Mouse (Mus musculus) myocyte (in vitro differentiated cells): ENCODE data around the gene Supt16. TPM values are rescaled to one million over a fixed set of nuclear protein-coding genes. Genes with fewer than 3 reads are reported as not detected.
A peak's percentile ranks its signal among the peaks of the same experiment; 100 is the strongest.

Experiments
- H3K27me3 ChIP-seq: one replicate; pipeline ENCODE4 v1.6.1; 2011; ENCODE audit not compliant: control insufficient read depth, insufficient read depth, insufficient read length
- H3K36me3 ChIP-seq: one replicate; pipeline ENCODE4 v1.6.1; 2011; ENCODE audit not compliant: control insufficient read depth, insufficient read depth
- H3K4me2 ChIP-seq: one replicate; pipeline ENCODE4 v1.6.1; 2011; ENCODE audit warnings: low read depth, control low read depth
- H3K4me3 ChIP-seq: one replicate; pipeline ENCODE4 v1.5.1; 2011; ENCODE audit warnings: mild to moderate bottlenecking, control low read depth, moderate library complexity
- H3K79me2 ChIP-seq: one replicate; pipeline ENCODE4 v1.6.1; 2011; ENCODE audit not compliant: control insufficient read depth, insufficient read depth
- H3ac ChIP-seq: one replicate; pipeline ENCODE4 v1.6.1; 2011; ENCODE audit not compliant: control insufficient read depth, insufficient read length
- CEBPB ChIP-seq: IDR thresholded peaks from 2 replicates; pipeline ENCODE4 v1.6.1; 2011; ENCODE audit warnings: mild to moderate bottlenecking, moderate library complexity; ENCODE audit not compliant: poor library complexity, insufficient read depth, severe bottlenecking
- E2F4 ChIP-seq: IDR thresholded peaks from one replicate; pipeline ENCODE4 v1.6.1; 2011; ENCODE audit warnings: mild to moderate bottlenecking, control low read depth, moderate library complexity; ENCODE audit not compliant: insufficient read depth
- MAX ChIP-seq: IDR thresholded peaks from one replicate; pipeline ENCODE4 v1.6.1; 2011; ENCODE audit warnings: low read depth, mild to moderate bottlenecking, control low read depth
- MYOD1 ChIP-seq, 3 experiments: IDR thresholded peaks; one replicate each; pipeline ENCODE4 v1.6.1; 2011; ENCODE audit warnings: control low read depth in 2 of 3, low read depth in 2 of 3, mild to moderate bottlenecking in 2 of 3, moderate library complexity in 1 of 3; ENCODE audit not compliant: insufficient read length in 2 of 3, control insufficient read depth in 1 of 3
- MYOG ChIP-seq, 3 experiments: IDR thresholded peaks; one replicate each; pipeline ENCODE4 v1.6.1; 2011; ENCODE audit warnings: control low read depth in 2 of 3, low read depth in 2 of 3, mild to moderate bottlenecking in 2 of 3; ENCODE audit not compliant: insufficient read length in 2 of 3, control insufficient read depth in 1 of 3, insufficient read depth in 1 of 3
- POLR2A ChIP-seq: IDR thresholded peaks from one replicate; pipeline ENCODE4 v1.6.1; 2011; ENCODE audit warnings: low read depth, mild to moderate bottlenecking, control low read depth, moderate library complexity; ENCODE audit not compliant: insufficient read length
- POLR2AphosphoS2 ChIP-seq: IDR thresholded peaks from one replicate; pipeline ENCODE4 v1.6.1; 2011; ENCODE audit warnings: low read depth, control low read depth; ENCODE audit not compliant: insufficient read length
- REST ChIP-seq: IDR thresholded peaks from one replicate; pipeline ENCODE4 v1.6.1; 2011; ENCODE audit warnings: mild to moderate bottlenecking, control low read depth, moderate library complexity; ENCODE audit not compliant: insufficient read depth, insufficient read length
- SRF ChIP-seq: IDR thresholded peaks from one replicate; pipeline ENCODE4 v1.6.1; 2011; ENCODE audit warnings: low read depth; ENCODE audit not compliant: control insufficient read depth, insufficient read length
- TCF12 ChIP-seq: IDR thresholded peaks from one replicate; pipeline ENCODE4 v1.6.1; 2011; ENCODE audit warnings: mild to moderate bottlenecking, control low read depth; ENCODE audit not compliant: poor library complexity, insufficient read depth, severe bottlenecking
- TCF3 ChIP-seq: IDR thresholded peaks from one replicate; pipeline ENCODE4 v1.6.1; 2011; ENCODE audit warnings: low read depth, control low read depth; ENCODE audit not compliant: insufficient read length
- USF1 ChIP-seq: IDR thresholded peaks from one replicate; pipeline ENCODE4 v1.6.1; 2011; ENCODE audit warnings: low read depth, mild to moderate bottlenecking, control low read depth, moderate library complexity
- polyA plus RNA-seq: library from polyadenylated mRNA; unstranded; fragments of >200 nt; fragmentation: generic; extraction: Trizol; gene quantifications from one replicate; pipeline ENCODE4 v1.2.1, GENCODE M21; 2012; ENCODE audit warnings: missing spikeins

Gene Supt16
- polyA plus RNA-seq, 1 experiment, result 11.7 TPM

- H3K4me2 ChIP-seq, result no peak overlapping the region
Measured at GRCm38 (mm10) chr14:52152179-52152578, 45.0 kb downstream of the Supt16 start.

GRCm38 (mm10) chr14:52149888-52150287 is 47.3 kb downstream of the Supt16 start:
- Histone ChIP-seq H3ac (no peak overlapping the region), H3K79me2 (no peaks in the 10 kb centered on the region), H3K27me3 (no peaks in the 10 kb centered on the region), H3K4me2 (no peak overlapping the region), H3K4me3 (no peak overlapping the region), H3K36me3 (no peaks in the 10 kb centered on the region)
- no peak for TF ChIP-seq E2F4
- no peak for TF ChIP-seq TCF12
- TF ChIP-seq USF1, result no peak
- no peak for TF ChIP-seq CEBPB
- TF ChIP-seq POLR2AphosphoS2, result no peak
- no peak for TF ChIP-seq MAX
- no peak for TF ChIP-seq POLR2A
- TF ChIP-seq SRF, result no peak
- no peak for TF ChIP-seq MYOD1 (IDR thresholded peaks at IDR 0.05; ENCODE audit: control insufficient read depth in 1 of 3, insufficient read length in 2 of 3, low read depth in 2 of 3)
- TF ChIP-seq REST, result no peak
- TF ChIP-seq MYOG (IDR thresholded peaks at IDR 0.05; ENCODE audit: control insufficient read depth in 1 of 3, insufficient read depth in 1 of 3, insufficient read length in 2 of 3, low read depth in 2 of 3), result no peak
- no peak for TF ChIP-seq TCF3

More at GRCm38 (mm10) chr14:52152179-52152578, 45.0 kb downstream of the Supt16 start:
- H3ac ChIP-seq, result no peak overlapping the region
- H3K27me3 ChIP-seq, result no peaks in the 10 kb centered on the region
- H3K36me3 ChIP-seq, result no peaks in the 10 kb centered on the region
- no peak overlapping the region for H3K4me3 ChIP-seq
- TF ChIP-seq POLR2A, result no peak
- no peak for TF ChIP-seq REST
- TF ChIP-seq USF1, result no peak
- no peak for TF ChIP-seq TCF12
- TF ChIP-seq POLR2AphosphoS2, result no peak
- no peak for TF ChIP-seq CEBPB
- no peak for TF ChIP-seq MYOG (IDR thresholded peaks at IDR 0.05; ENCODE audit: control insufficient read depth in 1 of 3, insufficient read depth in 1 of 3, insufficient read length in 2 of 3, low read depth in 2 of 3)
- TF ChIP-seq SRF, result no peak
- TF ChIP-seq TCF3, result no peak
- no peak for TF ChIP-seq MYOD1 (IDR thresholded peaks at IDR 0.05; ENCODE audit: control insufficient read depth in 1 of 3, insufficient read length in 2 of 3, low read depth in 2 of 3)
- no peaks in the 10 kb centered on the region for H3K79me2 ChIP-seq

GRCm38 (mm10) chr14:52146540-52146939 is 50.7 kb downstream of the Supt16 start:
- TF ChIP-seq MYOG (IDR thresholded peaks at IDR 0.05; ENCODE audit: control insufficient read depth in 1 of 3, insufficient read depth in 1 of 3, insufficient read length in 2 of 3, low read depth in 2 of 3) (no peak), USF1 (no peak), SRF (no peak), POLR2AphosphoS2 (no peak), TCF12 (no peak), CEBPB (no peak), TCF3 (no peak), MYOD1 (IDR thresholded peaks at IDR 0.05; ENCODE audit: control insufficient read depth in 1 of 3, insufficient read length in 2 of 3, low read depth in 2 of 3) (no peak), MAX (no peak), REST (no peak), POLR2A (no peak), E2F4 (no peak)
- H3K36me3 ChIP-seq, result no peaks in the 10 kb centered on the region
- no peak overlapping the region for H3K4me2 ChIP-seq
- no peaks in the 10 kb centered on the region for H3K27me3 ChIP-seq
- no peak overlapping the region for H3ac ChIP-seq
- H3K79me2 ChIP-seq, result no peaks in the 10 kb centered on the region
- H3K4me3 ChIP-seq, result no peak overlapping the region

- peak; percentile 13 to 79 (median 47) for TF ChIP-seq MYOG (IDR thresholded peaks at IDR 0.05; ENCODE audit: control insufficient read depth in 1 of 3, insufficient read depth in 1 of 3, insufficient read length in 2 of 3, low read depth in 2 of 3)
- no peak for TF ChIP-seq SRF
- TF ChIP-seq USF1, result no peak
- no peak for TF ChIP-seq POLR2A
- TF ChIP-seq MYOD1 (IDR thresholded peaks at IDR 0.05; ENCODE audit: control insufficient read depth in 1 of 3, insufficient read length in 2 of 3, low read depth in 2 of 3), result peak in 2 of 3 experiments; percentile 66 to 74
- Histone ChIP-seq H3K27me3 (no peaks in the 10 kb centered on the region), H3ac (no peak overlapping the region), H3K4me2 (no peak overlapping the region), H3K4me3 (no peak overlapping the region), H3K36me3 (no peaks in the 10 kb centered on the region), H3K79me2 (no peaks in the 10 kb centered on the region)
Measured at GRCm38 (mm10) chr14:52144165-52144564, 53.1 kb downstream of the Supt16 start.

GRCm38 (mm10) chr14:52141445-52142127 is 55.6 kb downstream of the Supt16 start:
- H3K4me3 ChIP-seq, result no peak overlapping the region
- H3K4me2 ChIP-seq, result no peak overlapping the region
- no peaks in the 10 kb centered on the region for H3K27me3 ChIP-seq
- no peaks in the 10 kb centered on the region for H3K79me2 ChIP-seq
- H3K36me3 ChIP-seq, result no peaks in the 10 kb centered on the region
- no peak overlapping the region for H3ac ChIP-seq
- TF ChIP-seq MYOD1 (IDR thresholded peaks at IDR 0.05; ENCODE audit: control insufficient read depth in 1 of 3, insufficient read length in 2 of 3, low read depth in 2 of 3) (no peak), REST (no peak), MYOG (IDR thresholded peaks at IDR 0.05; ENCODE audit: control insufficient read depth in 1 of 3, insufficient read depth in 1 of 3, insufficient read length in 2 of 3, low read depth in 2 of 3) (no peak), E2F4 (no peak), SRF (no peak), MAX (no peak), USF1 (no peak), TCF12 (no peak), POLR2A (no peak), TCF3 (no peak), CEBPB (no peak), POLR2AphosphoS2 (no peak)
